Mouse (Mus musculus) G1E (cell line): Measurements from ENCODE around the gene Pyroxd2. TPM values are rescaled to one million over a fixed set of nuclear protein-coding genes. Genes with fewer than 3 reads are reported as not detected.
A peak's percentile ranks its signal among the peaks of the same experiment; 100 is the strongest.

Experiments used
- ATAC-seq: 2 replicates; pipeline ENCODE4 v1.8.0; 2016; ENCODE audit warnings: mild to moderate bottlenecking; ENCODE audit not compliant: insufficient number of reproducible peaks, poor library complexity, low FRiP score, severe bottlenecking; ENCODE audit errors: extremely low read depth
- DNase-seq: peaks from one replicate; pipeline ENCODE4 v3.0.0; 2012; ENCODE audit warnings: low spot score
- H3K27me3 ChIP-seq: 2 replicates; pipeline ENCODE4 v1.6.1; 2012; ENCODE audit warnings: mild to moderate bottlenecking, low read length, inconsistent platforms; ENCODE audit not compliant: insufficient read depth
- H3K36me3 ChIP-seq: replicated peaks from 2 replicates; pipeline ENCODE3; 2012; ENCODE audit warnings: mild to moderate bottlenecking, inconsistent platforms
- H3K4me1 ChIP-seq: 2 replicates; pipeline ENCODE4 v1.6.1; 2012; ENCODE audit warnings: low read depth, low read length, inconsistent platforms, mixed read lengths; ENCODE audit not compliant: insufficient read depth
- H3K4me3 ChIP-seq: 2 replicates; pipeline ENCODE4 v1.5.1; 2012; ENCODE audit warnings: low read depth, mild to moderate bottlenecking, inconsistent platforms, low read length, moderate library complexity, mixed read lengths
- H3K9me3 ChIP-seq: replicated peaks from 2 replicates; pipeline ENCODE4 v1.6.1; 2012; ENCODE audit warnings: inconsistent platforms
- CTCF ChIP-seq: IDR thresholded peaks from 2 replicates; pipeline ENCODE4 v1.5.1; 2012; ENCODE audit warnings: low read depth, low read length, inconsistent platforms, mixed read lengths
- GATA1 ChIP-seq: IDR thresholded peaks from 2 replicates; pipeline ENCODE4 v1.6.1; 2012; ENCODE audit warnings: borderline replicate concordance, low read length, inconsistent platforms, mixed read lengths
- GATA2 ChIP-seq: IDR thresholded peaks from 2 replicates; pipeline ENCODE4 v1.6.1; 2012; ENCODE audit warnings: low read depth, low read length, inconsistent platforms, borderline replicate concordance
- POLR2AphosphoS5 ChIP-seq: IDR thresholded peaks from 2 replicates; pipeline ENCODE4 v1.6.1; 2012; ENCODE audit warnings: low read depth, low read length, inconsistent platforms; ENCODE audit not compliant: insufficient replicate concordance
- TAL1 ChIP-seq: conservative IDR thresholded peaks from 2 replicates; pipeline ENCODE4 v1.6.1; 2012; ENCODE audit warnings: low read depth, low read length, inconsistent platforms, mixed read lengths
- polyA plus RNA-seq: library from polyadenylated mRNA; stranded (reverse); fragments of >175 nt; gene quantifications from 2 replicates; pipeline ENCODE4 v1.2.3, GENCODE M21; 2012
- total RNA-seq, 2 experiments: library from RNA; stranded (forward) in 1 of 2; stranded (reverse) in 1 of 2; fragments of 200-1000 nt in 1 of 2; fragments of >200 nt in 1 of 2; fragmentation: Nextera tagmentation in 1 of 2; gene quantifications; 2 replicates each; pipeline ENCODE4 v1.2.3; 2014 to 2017

The Pyroxd2 gene
- total and polyA plus RNA-seq, 3 experiments = 7.6 to 29.8 (median 8.1) TPM

DNA sequence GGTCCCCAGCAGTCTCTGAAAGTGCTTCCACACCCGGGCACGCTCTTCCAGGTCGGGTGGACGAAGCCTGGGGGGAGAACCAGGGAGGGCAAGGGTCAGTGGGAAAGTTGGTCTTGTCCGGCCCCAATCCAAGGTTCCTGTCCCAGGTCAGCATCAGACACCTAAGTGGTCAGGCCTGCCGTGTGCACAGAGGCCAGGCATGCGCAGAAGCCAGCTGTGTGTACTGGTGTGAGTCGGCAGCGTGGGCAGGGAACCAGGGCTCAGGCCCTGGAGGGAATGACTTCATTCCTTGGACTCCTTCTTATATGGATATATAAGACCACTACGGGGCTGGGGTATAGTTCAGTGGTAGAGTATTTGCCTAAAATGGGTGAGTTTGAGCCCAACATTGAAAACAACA, 17.1 kb upstream of the Pyroxd2 start:
- TF ChIP-seq TAL1 (no peak), GATA2 (no peak), CTCF (no peak), POLR2AphosphoS5 (no peak), GATA1 (no peak)
- Histone ChIP-seq H3K9me3 (no peaks in the 10 kb centered on the region), H3K36me3 (peaks cover 79% of the 10 kb centered on the region), H3K4me1 (no peaks in the 10 kb centered on the region), H3K27me3 (no peaks in the 10 kb centered on the region), H3K4me3 (no peak overlapping the region)
- DNase-seq (no peak), ATAC-seq (no peak)

DNA sequence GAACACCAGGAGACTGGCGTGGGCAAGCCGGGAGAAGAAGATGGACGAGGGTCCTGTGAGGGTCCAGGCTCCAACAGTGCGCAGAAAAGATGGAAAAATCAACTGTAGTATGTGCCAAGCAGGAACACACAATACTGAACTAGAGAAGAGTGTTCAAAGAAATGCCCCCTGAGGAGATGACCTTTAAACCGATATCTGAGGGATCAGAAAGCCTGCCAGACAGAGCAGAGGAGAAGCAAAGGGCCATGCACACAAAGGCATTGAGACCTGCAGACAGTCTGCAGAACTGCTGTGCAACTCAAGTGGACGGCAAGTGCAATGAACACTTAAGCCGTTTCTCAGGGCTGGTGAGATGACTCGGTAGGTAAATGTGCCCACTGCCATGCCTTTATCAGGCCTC, 14.8 kb upstream of the Pyroxd2 start:
- H3K36me3 ChIP-seq = peaks cover 90% of the 10 kb centered on the region

DNA sequence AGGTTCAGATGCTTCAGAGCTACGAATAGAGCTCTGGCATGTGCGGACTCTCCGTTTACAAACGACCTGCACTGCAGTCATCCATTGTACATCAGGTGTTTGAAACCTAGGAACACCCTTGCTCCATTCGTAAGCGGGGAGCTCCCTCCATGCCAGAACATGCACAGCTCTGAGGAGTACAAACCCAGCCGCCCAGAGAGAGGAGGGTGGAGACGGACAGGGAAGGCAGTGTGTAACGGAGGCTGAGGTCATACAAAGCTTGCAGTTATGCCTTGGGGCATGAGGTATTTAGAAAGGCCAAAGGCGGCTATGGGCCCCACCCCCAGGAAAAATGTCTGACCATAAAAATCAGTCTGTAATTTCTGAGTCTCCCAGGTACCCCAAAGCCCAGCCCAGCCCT, 11.8 kb upstream of the Pyroxd2 start:
- TF ChIP-seq TAL1 = no peak
- TF ChIP-seq GATA2 = no peak
- TF ChIP-seq CTCF = no peak
- TF ChIP-seq POLR2AphosphoS5 = no peak
- TF ChIP-seq GATA1 = no peak
- DNase-seq (no peak), ATAC-seq (no peak)
- H3K4me3 ChIP-seq = no peak overlapping the region
- peaks cover 94% of the 10 kb centered on the region for H3K36me3 ChIP-seq
- no peaks in the 10 kb centered on the region for H3K4me1 ChIP-seq
- no peaks in the 10 kb centered on the region for H3K9me3 ChIP-seq
- H3K27me3 ChIP-seq = no peaks in the 10 kb centered on the region

More for the DNA sequence above, 14.8 kb upstream of the Pyroxd2 start:
- DNase-seq = no peak
- H3K4me1 ChIP-seq = no peaks in the 10 kb centered on the region
- ATAC-seq = no peak
- H3K9me3 ChIP-seq = no peaks in the 10 kb centered on the region
- no peak overlapping the region for H3K4me3 ChIP-seq
- no peak for TF ChIP-seq POLR2AphosphoS5
- TF ChIP-seq TAL1 = no peak
- no peak for TF ChIP-seq CTCF
- TF ChIP-seq GATA1 = no peak
- TF ChIP-seq GATA2 = no peak
- no peaks in the 10 kb centered on the region for H3K27me3 ChIP-seq

DNA sequence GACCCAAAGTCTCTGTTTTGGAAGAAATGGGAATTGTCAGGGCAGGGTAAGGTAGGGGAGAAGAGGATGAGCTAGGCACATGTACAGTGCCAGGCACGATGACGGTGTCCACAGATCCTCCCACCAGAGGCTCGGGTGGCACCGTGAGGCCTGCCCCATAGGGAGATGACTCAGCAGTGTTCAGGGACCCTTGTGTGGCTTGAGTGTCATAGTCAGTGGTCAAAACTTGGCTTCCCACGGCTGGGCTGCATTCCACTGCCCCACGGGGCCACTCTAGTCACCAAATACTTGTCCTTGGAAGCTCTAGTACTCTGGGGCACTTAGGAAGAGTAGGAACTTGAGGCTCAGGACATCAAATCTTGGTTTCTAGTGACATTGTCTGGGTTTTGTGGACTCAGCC, 4.1 kb upstream of the Pyroxd2 start:
- peaks cover 40% of the 10 kb centered on the region for H3K4me1 ChIP-seq
- no peak overlapping the region for H3K4me3 ChIP-seq
- DNase-seq = no peak
- H3K9me3 ChIP-seq = no peaks in the 10 kb centered on the region
- TF ChIP-seq TAL1 = no peak
- no peak for TF ChIP-seq POLR2AphosphoS5
- no peak for TF ChIP-seq GATA1
- no peak for TF ChIP-seq CTCF
- no peak for TF ChIP-seq GATA2
- no peak for ATAC-seq
- H3K36me3 ChIP-seq = peaks cover 64% of the 10 kb centered on the region
- H3K27me3 ChIP-seq = no peaks in the 10 kb centered on the region

DNA sequence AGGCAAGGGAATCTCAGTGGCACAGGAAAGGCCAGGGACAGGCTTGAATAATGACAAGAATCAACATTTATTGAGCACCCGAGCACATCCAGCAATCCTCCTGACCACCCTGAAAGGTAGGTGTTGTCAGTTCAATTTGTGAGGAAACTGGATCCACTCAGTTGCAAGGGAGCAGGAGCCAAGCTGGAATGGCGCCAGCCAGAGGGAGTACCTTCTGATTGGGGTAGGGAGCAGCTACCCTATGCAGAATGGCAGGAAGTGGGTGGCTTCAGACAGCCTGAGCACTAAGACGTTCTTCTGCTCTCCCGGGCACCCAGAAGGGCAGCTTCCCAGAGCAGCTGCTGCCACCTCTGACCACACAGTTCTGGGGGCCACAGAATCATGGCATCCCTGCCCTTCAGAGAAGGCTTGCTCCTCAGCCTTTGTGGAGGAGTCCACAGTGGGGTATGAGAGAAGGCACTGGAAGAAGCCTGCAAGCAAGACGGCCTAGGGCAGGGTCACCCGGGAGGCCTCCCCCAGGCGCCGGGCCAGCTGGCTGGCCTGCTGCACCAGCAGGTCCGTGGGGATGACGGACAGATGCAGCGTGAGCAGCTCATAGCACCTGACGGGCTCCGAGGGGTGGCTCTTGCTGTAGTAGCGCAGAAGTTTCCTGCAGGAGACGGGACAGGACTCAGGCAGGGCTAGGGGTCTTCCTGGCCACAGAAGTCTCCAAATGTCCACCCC, 2.7 kb upstream of the Pyroxd2 start:
- no peak for TF ChIP-seq GATA2
- no peak for TF ChIP-seq GATA1
- no peak for TF ChIP-seq CTCF
- no peak for TF ChIP-seq TAL1
- no peak for TF ChIP-seq POLR2AphosphoS5
- Histone ChIP-seq H3K27me3 (no peaks in the 10 kb centered on the region), H3K9me3 (no peaks in the 10 kb centered on the region), H3K4me3 (no peak overlapping the region), H3K36me3 (peaks cover 51% of the 10 kb centered on the region), H3K4me1 (peaks cover 43% of the 10 kb centered on the region)
- DNase-seq (no peak), ATAC-seq (no peak)

DNA sequence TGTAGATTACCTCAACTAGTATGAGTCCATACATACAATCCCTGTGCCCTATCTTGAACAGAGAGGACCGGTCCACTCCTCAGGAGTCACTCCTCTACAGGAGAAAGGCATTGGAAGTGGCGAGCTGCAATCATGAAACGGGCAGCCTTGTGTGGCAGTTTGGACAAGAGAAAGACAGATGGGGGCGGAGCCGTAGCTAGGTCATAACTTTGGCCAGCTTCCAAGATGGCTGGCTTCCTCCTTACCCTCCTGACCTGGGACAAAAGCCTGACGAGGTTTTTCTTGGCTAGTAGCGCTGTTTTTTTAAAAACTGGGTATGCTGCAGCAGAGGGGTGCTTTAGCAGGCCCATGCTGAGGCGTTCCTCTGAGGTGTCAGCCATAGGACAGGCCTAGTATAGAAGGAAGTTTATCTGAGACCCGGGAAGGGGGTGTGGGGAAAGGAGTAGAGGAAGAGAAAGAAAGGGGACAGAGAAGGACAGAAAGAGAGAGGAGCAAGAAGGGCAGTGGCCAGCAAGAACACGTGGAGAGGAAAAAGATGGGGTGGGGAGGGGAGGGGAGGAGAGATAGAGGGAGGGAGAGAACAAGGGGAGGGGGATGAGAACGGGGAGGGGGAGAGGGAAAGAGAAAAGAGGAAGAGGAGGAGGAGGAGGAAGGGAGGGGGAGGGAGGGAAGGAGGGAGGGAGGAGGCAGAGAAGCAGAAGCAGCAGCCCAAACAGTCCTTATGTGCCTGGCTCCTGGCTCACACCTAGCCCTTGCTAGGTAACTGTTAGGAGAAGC, 754 bp upstream of the Pyroxd2 start:
- no peaks in the 10 kb centered on the region for H3K9me3 ChIP-seq
- TF ChIP-seq POLR2AphosphoS5 = no peak
- no peak for TF ChIP-seq GATA1
- TF ChIP-seq TAL1 = no peak
- TF ChIP-seq CTCF = no peak
- TF ChIP-seq GATA2 = no peak
- H3K4me3 ChIP-seq = peak overlapping the region; percentile 70
- peaks cover 52% of the 10 kb centered on the region for H3K4me1 ChIP-seq
- DNase-seq (peak; percentile 53), ATAC-seq (no peak)
- no peaks in the 10 kb centered on the region for H3K27me3 ChIP-seq
- peaks cover 32% of the 10 kb centered on the region for H3K36me3 ChIP-seq
